Mouse (Mus musculus) stomach, embryonic 14.5 days (tissue): ENCODE results near the gene Gm12248. TPM values are rescaled to one million over a fixed set of nuclear protein-coding genes. Genes with fewer than 3 reads are reported as not detected.

Experiments
- polyA plus RNA-seq: library from polyadenylated mRNA; unstranded; fragments of >200 nt; fragmentation: Nextera tagmentation; extraction: Ambion mirVana; gene quantifications from 2 replicates; pipeline ENCODE4 v1.2.1, GENCODE M21; 2014

Gm12248 gene
- polyA plus RNA-seq, 1 experiment from 2014 or later = not detected

Other genes with a start within 250 kb of the Gm12248 start
- gene Larp1, start 84.1 kb downstream of the Gm12248 start, polyA plus RNA-seq = 23.9 and 24.1 TPM in 2 replicates
- 87.7 and 92.6 TPM in 2 replicates for gene Cnot8, start 11.0 kb upstream of the Gm12248 start, polyA plus RNA-seq
- gene Gemin5, start 75.4 kb upstream of the Gm12248 start, polyA plus RNA-seq = 21.4 and 24.4 TPM in 2 replicates
- gene Mrpl22, start 78.5 kb upstream of the Gm12248 start, polyA plus RNA-seq = 118 and 123 TPM in 2 replicates
- gene Igtp, start 106.4 kb upstream of the Gm12248 start, polyA plus RNA-seq = 3.9 and 4.7 TPM in 2 replicates
- gene Irgm2, start 106.5 kb upstream of the Gm12248 start, polyA plus RNA-seq = 3.8 and 3.9 TPM in 2 replicates
- gene 4930438A08Rik, start 181.7 kb upstream of the Gm12248 start, polyA plus RNA-seq = not detected in 2 replicates
- 19.8 and 21.3 TPM in 2 replicates for gene Zfp692, start 213.9 kb upstream of the Gm12248 start, polyA plus RNA-seq
- gene Zfp672, start 237.2 kb upstream of the Gm12248 start, polyA plus RNA-seq = 41.8 and 44.9 TPM in 2 replicates
- gene Sh3bp5l, start 237.6 kb upstream of the Gm12248 start, polyA plus RNA-seq = 22.4 and 24.2 TPM in 2 replicates